Mouse (Mus musculus): ENCODE results near the gene Tshz2. TPM values are rescaled to one million over a fixed set of nuclear protein-coding genes. Genes with fewer than 3 reads are reported as not detected.

The Tshz2 gene
- polyA plus RNA-seq, 1 experiment = not detected

- TF ChIP-seq USF1 (IDR thresholded peaks at IDR 0.05; ENCODE audit: low read depth) (no peak), MYOG (IDR thresholded peaks at IDR 0.05; ENCODE audit: control insufficient read depth, extremely low read depth, insufficient read length) (no peak)
- Histone ChIP-seq H3K36me3 (ENCODE audit: control insufficient read depth, insufficient read depth) (no peaks in the 10 kb centered on the region), H3K4me3 (ENCODE audit: insufficient read depth, poor library complexity, severe bottlenecking) (no peak overlapping the region)
Measured at GRCm38 (mm10) chr2:170070641-170071241, 437.9 kb downstream of the Tshz2 start.

DNA sequence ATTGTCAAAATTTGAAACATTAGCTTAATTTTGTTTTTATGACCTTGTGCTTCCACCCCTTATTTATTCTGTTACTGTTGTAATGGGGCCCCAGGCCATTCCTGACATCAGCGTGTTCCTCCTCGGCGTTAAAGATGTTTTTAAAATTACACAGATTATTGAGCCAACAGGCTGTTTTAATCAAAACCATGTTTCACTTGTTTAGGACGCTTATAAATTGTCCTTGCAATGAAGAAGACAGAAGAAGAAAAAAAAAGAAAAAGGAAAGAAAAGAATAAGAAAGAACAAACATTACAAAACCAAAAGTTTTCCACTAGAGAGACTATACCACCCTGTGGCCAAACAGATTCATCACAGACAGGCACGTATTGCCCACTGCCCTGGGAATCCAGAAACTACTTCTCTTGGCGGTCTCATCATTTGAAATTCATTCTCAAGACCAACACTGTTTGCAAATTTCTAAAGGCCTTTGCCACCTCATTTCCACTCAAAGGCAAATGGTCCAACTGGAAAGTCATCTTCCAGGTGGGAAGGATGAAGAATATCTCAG, 444.2 kb downstream of the Tshz2 start:
- Histone ChIP-seq H3K27me3 (ENCODE audit: control insufficient read depth, insufficient read depth, insufficient read length) (peaks cover 5% of the 10 kb centered on the region), H3K4me3 (ENCODE audit: insufficient read depth, poor library complexity, severe bottlenecking) (no peak overlapping the region), H3K79me3 (ENCODE audit: low read depth) (no peaks in the 10 kb centered on the region), H3K36me3 (ENCODE audit: control insufficient read depth, insufficient read depth) (no peaks in the 10 kb centered on the region), H3K79me2 (ENCODE audit: control insufficient read depth, insufficient read depth) (no peaks in the 10 kb centered on the region), H3ac (ENCODE audit: control insufficient read depth, insufficient read length, low read depth) (no peak overlapping the region)
- TF ChIP-seq USF1 (IDR thresholded peaks at IDR 0.05; ENCODE audit: low read depth) = no peak
- TF ChIP-seq MYOD1 (IDR thresholded peaks at IDR 0.05; ENCODE audit: control insufficient read depth, insufficient read length, low read depth) = no peak
- TF ChIP-seq CTCF (IDR thresholded peaks at IDR 0.05; ENCODE audit: control insufficient read depth, insufficient read depth, insufficient read length) = no peak
- no peak for TF ChIP-seq MYOG (IDR thresholded peaks at IDR 0.05; ENCODE audit: control insufficient read depth, extremely low read depth, insufficient read length)
- no peak for TF ChIP-seq FOSL1 (IDR thresholded peaks at IDR 0.05; ENCODE audit: insufficient read depth, low read length, poor library complexity, severe bottlenecking)
- no peak for TF ChIP-seq CEBPB (IDR thresholded peaks at IDR 0.05; ENCODE audit: low read depth)
- no peak for TF ChIP-seq MAX (IDR thresholded peaks at IDR 0.05)

More at GRCm38 (mm10) chr2:170070641-170071241, 437.9 kb downstream of the Tshz2 start:
- H3K27me3 ChIP-seq (ENCODE audit: control insufficient read depth, insufficient read depth, insufficient read length) = peaks cover 11% of the 10 kb centered on the region
- H3ac ChIP-seq (ENCODE audit: control insufficient read depth, insufficient read length, low read depth) = no peak overlapping the region
- H3K79me2 ChIP-seq (ENCODE audit: control insufficient read depth, insufficient read depth) = no peaks in the 10 kb centered on the region
- no peaks in the 10 kb centered on the region for H3K79me3 ChIP-seq (ENCODE audit: low read depth)

DNA sequence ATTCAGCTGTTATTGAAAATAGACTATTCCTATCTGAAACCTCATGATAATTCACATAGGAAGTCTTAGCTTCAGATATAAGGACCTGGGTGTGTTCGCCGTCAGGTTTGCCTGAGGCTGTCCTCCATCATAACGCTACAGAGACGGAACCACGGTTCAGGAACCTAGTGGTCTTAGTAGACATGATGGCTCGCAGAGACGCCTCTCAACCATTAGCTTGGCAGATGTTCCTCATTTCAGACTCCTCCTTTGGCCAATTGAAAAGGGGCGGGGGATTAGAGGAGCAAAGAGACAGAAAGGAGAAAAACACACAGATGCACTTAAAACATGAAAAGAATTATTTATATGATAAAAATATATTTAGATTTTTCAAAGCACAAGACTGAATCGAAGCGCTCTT, 445.2 kb downstream of the Tshz2 start:
- H3K79me2 ChIP-seq (ENCODE audit: control insufficient read depth, insufficient read depth) = no peaks in the 10 kb centered on the region
- H3K27me3 ChIP-seq (ENCODE audit: control insufficient read depth, insufficient read depth, insufficient read length) = peaks cover 5% of the 10 kb centered on the region
- H3K4me3 ChIP-seq (ENCODE audit: insufficient read depth, poor library complexity, severe bottlenecking) = no peak overlapping the region
- no peak overlapping the region for H3ac ChIP-seq (ENCODE audit: control insufficient read depth, insufficient read length, low read depth)
- H3K36me3 ChIP-seq (ENCODE audit: control insufficient read depth, insufficient read depth) = no peaks in the 10 kb centered on the region
- TF ChIP-seq CEBPB (IDR thresholded peaks at IDR 0.05; ENCODE audit: low read depth) = no peak
- no peak for TF ChIP-seq MYOD1 (IDR thresholded peaks at IDR 0.05; ENCODE audit: control insufficient read depth, insufficient read length, low read depth)
- TF ChIP-seq USF1 (IDR thresholded peaks at IDR 0.05; ENCODE audit: low read depth) = no peak
- no peak for TF ChIP-seq MAX (IDR thresholded peaks at IDR 0.05)
- no peak for TF ChIP-seq CTCF (IDR thresholded peaks at IDR 0.05; ENCODE audit: control insufficient read depth, insufficient read depth, insufficient read length)
- no peak for TF ChIP-seq MYOG (IDR thresholded peaks at IDR 0.05; ENCODE audit: control insufficient read depth, extremely low read depth, insufficient read length)
- TF ChIP-seq FOSL1 (IDR thresholded peaks at IDR 0.05; ENCODE audit: insufficient read depth, low read length, poor library complexity, severe bottlenecking) = no peak
- H3K79me3 ChIP-seq (ENCODE audit: low read depth) = no peaks in the 10 kb centered on the region

DNA sequence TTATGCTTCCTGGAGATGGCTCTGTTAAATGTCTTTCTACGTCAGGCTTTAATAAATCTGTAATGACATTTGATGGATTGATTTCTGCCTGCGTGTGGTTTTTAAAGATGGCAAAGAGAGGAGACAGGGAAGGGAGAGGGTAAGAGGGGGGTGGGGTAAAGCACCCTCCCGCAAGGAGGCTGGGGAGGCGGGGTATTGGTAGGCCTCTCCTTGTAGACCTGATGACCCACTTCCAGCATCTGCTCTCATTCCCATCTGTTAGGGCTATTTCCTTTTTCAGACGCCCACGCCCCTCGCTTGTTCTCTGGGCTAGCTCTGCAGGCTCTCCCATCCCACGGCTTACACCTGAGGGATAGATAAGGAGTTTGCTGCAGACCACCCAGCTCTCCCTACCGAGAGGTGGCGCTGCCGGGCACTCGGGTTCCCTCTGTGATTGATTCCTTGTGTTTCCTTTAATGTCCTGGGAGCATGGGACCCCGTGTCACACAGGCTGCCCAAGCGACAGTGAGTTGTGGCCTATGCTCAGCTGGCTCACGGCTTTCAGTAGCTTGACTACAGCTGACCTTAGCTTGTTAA, 445.7 kb downstream of the Tshz2 start:
- Histone ChIP-seq H3K4me3 (ENCODE audit: insufficient read depth, poor library complexity, severe bottlenecking) (no peak overlapping the region), H3K79me3 (ENCODE audit: low read depth) (no peaks in the 10 kb centered on the region), H3ac (ENCODE audit: control insufficient read depth, insufficient read length, low read depth) (no peak overlapping the region), H3K27me3 (ENCODE audit: control insufficient read depth, insufficient read depth, insufficient read length) (peaks cover 5% of the 10 kb centered on the region), H3K36me3 (ENCODE audit: control insufficient read depth, insufficient read depth) (no peaks in the 10 kb centered on the region), H3K79me2 (ENCODE audit: control insufficient read depth, insufficient read depth) (no peaks in the 10 kb centered on the region)
- TF ChIP-seq FOSL1 (IDR thresholded peaks at IDR 0.05; ENCODE audit: insufficient read depth, low read length, poor library complexity, severe bottlenecking) (no peak), MYOD1 (IDR thresholded peaks at IDR 0.05; ENCODE audit: control insufficient read depth, insufficient read length, low read depth) (no peak), CEBPB (IDR thresholded peaks at IDR 0.05; ENCODE audit: low read depth) (no peak), MYOG (IDR thresholded peaks at IDR 0.05; ENCODE audit: control insufficient read depth, extremely low read depth, insufficient read length) (no peak)

GRCm38 (mm10) chr2:170091563-170092443, 459.0 kb downstream of the Tshz2 start:
- no peak for TF ChIP-seq CEBPB (IDR thresholded peaks at IDR 0.05; ENCODE audit: low read depth)
- TF ChIP-seq FOSL1 (IDR thresholded peaks at IDR 0.05; ENCODE audit: insufficient read depth, low read length, poor library complexity, severe bottlenecking) = no peak
- TF ChIP-seq MAX (IDR thresholded peaks at IDR 0.05) = no peak
- TF ChIP-seq MYOG (IDR thresholded peaks at IDR 0.05; ENCODE audit: control insufficient read depth, extremely low read depth, insufficient read length) = no peak
- TF ChIP-seq CTCF (IDR thresholded peaks at IDR 0.05; ENCODE audit: control insufficient read depth, insufficient read depth, insufficient read length) = no peak
- no peak for TF ChIP-seq MYOD1 (IDR thresholded peaks at IDR 0.05; ENCODE audit: control insufficient read depth, insufficient read length, low read depth)
- TF ChIP-seq USF1 (IDR thresholded peaks at IDR 0.05; ENCODE audit: low read depth) = no peak
- Histone ChIP-seq H3K79me3 (ENCODE audit: low read depth) (no peaks in the 10 kb centered on the region), H3K4me3 (ENCODE audit: insufficient read depth, poor library complexity, severe bottlenecking) (no peak overlapping the region), H3K27me3 (ENCODE audit: control insufficient read depth, insufficient read depth, insufficient read length) (peaks cover 17% of the 10 kb centered on the region), H3ac (ENCODE audit: control insufficient read depth, insufficient read length, low read depth) (no peak overlapping the region), H3K36me3 (ENCODE audit: control insufficient read depth, insufficient read depth) (no peaks in the 10 kb centered on the region), H3K79me2 (ENCODE audit: control insufficient read depth, insufficient read depth) (no peaks in the 10 kb centered on the region)
